Mouse (Mus musculus) mesoderm, embryonic 11.5 days (tissue): ENCODE measurements around the gene Lrrc31.

Source experiments
- DNase-seq: peaks from one replicate; pipeline ENCODE4 v3.0.0-alpha.2; 2012; ENCODE audit warnings: low read depth, low spot score

Gene Lrrc31

DNA sequence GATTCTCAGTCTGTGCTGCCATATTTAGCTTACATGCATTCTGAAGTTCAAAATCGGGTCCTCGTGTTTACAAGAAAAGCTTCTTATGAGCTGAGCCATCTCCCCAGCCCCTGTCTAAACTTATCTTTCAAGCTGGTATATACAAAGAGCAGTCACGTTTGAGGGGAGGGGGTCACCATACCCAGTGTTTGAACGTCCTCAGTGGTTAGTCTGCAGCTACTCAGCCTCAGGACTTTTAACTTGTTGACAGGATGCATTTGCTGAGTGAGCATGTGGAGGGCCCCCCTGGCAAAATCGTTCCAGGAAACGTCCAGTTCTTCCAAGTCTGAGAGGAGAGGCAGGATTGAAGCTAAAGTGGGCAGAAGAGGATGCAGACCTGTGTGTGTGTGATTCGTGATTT lies 8.7 kb downstream of the Lrrc31 start:
- DNase-seq, result no peak

DNA sequence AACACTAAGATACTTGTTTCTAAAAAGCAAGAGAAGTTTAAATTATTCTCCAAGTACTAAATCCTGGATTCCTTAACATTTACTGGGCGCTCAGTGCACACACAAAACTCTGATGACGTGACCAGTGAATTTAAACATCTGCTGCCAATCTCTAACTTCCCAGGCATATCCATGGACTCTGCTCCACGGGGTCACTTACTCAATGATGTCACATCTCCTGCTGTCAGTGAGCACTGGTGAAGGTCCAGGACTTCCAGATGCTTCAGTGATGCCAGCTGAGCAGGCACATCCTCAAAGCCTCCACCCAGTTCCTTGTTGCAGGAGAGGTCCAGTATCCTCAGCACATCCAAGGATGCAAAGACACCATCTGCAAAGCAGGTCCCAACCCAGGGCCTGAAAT lies 12.4 kb downstream of the Lrrc31 start:
- DNase-seq, result no peak

DNA sequence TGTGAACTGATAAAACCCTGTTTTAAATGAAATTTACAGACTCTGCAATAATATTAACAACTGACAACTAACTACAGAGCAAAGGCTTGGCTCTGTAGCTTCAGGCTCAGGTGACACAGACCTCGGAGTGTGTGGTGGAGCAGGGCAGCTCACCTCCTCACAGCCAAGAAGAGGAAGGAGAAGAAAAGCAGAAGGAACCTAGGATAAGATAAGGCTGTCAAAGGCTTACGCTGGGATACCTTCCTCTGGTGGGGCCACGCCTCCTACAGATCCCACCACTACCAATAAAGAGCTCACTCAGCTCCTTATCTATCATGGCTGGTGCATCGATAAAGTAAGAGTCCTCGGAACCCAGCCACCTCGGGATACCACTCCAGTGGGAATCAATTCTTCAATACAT lies 16.5 kb downstream of the Lrrc31 start:
- no peak for DNase-seq

DNA sequence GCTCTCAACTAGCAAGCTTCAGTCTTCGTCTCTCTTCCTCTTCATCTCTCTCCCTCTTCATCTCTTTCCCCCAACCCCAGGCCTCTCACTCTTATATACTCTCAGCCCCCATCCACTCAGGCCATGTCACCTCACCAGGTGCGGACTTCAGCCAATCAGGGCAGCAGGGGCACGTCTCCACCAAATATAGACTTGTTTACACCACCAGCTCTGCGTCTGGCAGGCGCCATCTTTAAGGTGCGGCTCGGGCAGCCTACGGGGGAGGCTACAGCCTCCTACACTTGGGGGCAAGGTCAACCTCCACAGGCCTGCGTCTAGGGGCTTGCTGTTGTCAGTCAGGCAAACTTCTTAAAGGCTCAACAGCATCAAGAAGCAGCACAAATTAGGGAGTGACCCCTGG lies 41.2 kb downstream of the Lrrc31 start:
- DNase-seq, result no peak

DNA sequence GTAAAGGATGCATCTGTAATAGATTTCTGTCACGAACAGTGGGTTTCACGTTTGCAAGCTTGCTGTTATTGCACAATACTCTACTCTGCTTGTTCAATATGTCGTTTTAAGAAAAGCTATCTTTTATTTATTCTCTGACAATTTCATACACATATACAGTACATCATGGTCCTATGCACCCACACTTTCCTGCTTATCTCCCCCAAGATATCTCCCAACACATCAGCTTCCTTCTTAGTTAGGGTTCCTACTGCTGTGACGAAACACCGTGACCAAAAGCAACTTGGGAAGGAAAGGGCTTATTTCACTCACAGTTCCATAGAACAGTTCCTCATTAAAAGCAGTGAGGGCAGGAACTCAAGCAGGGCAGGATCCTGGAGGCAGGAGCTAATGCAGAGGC lies 43.7 kb downstream of the Lrrc31 start:
- no peak for DNase-seq

DNA sequence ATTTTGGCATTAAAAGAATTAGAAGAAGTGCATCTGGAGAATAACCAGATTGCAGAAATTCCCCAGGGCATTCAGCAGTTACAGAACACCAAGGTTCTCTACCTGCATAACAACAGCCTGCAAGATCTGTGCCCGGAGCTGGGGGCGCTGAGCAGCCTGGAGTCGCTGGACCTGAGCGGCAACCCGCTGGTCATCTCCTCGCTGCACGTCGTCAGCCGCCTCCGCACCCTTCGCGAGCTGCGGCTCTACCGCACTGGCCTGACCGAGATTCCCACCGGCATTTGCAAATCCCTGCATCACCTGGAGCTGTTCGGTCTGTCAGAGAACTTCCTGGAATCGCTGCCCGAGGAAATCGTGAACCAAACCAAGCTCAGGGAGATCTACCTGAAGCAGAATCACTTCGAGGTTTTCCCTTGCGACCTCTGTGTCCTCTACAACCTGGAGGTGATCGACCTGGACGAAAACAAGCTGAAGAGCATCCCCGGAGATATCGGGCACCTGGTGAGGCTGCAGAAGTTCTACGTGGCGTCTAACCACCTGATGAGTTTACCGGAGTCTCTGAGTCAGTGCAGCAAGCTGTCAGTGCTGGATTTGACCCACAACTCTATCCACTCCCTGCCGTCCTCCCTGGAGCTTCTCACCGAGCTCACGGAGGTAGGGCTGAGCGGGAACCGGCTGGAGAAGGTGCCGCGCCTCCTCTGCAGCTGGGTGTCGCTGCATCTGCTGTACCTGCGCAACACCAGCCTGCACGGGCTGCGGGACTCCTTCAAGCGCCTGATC lies 49.4 kb downstream of the Lrrc31 start:
- DNase-seq, result peak; percentile 25

DNA sequence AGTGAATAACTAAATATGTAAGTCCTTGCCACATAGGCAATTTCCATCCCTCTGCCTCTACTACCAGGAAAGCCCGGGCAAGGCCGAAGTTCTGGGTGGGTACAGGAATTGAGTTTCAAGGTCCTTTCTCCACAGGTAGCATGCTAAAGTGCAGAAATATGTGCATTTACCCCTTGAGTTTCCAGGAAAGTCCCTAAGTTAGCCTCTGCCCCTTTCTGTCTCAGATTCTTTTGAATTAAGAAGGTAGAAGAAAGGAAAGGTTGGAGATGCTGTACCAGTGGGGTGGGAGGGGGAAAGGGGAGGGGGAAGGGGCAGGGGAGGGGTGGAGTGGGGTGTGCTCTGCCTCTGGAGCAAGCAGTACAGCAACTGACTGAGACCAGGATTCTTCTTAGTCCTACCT lies 51.2 kb downstream of the Lrrc31 start:
- no peak for DNase-seq

DNA sequence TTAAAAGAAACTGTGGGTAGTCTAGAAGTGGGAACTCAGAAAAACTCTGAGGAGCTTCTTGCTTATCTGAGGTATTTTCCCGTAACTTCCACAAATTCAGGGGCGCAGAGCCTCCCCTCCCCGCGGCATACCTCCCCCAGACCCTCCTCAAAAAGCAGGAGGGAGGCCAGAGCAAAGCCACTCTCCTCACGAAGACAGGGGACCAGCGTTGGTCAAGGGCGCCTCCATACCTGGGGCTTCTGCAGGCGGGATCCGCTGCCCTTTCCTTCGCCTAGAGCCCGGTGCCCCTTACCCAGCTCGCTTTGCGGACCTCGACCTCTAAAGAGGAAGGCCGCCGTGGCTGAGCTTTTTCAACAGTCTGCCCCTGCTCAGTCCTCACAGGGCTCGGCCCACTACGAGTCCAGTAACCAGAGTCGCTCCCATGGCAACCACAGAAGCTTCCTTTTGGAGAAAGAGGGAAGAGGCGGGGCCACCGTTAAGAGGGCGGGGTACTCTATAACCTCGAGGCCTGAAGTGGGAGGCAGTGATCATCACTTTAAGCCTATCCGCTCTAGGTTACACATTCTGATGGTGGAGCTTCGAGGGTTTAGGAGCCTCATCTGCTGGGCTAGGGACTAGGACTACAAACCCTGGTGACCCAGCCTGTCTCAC lies 52.1 kb downstream of the Lrrc31 start, which contains the start of gene Lrrc34:
Gene Lrrc34, minus strand, starts transcription at position 430 of the 651 bp plus-strand sequence.
- DNase-seq, result peak; percentile 80

DNA sequence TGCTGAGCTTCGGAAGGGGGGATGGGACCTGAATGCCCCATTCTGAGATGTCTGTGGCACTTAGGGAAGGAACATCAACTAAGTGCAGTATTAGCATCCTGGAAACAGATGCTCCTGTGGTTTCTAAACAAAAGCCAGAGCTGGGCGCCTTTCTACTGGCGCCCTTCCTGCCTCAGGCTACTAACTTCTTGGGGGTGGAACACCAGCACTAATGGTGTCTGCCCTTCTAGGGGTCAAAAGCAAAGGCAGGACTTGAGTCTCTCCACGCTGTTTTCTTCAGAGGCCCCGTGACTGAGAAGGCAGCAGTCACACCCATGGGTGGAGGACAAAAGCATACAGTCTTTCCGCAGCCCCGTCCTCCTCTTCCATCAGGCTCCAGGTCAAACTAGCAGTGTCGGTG lies 52.9 kb downstream of the Lrrc31 start:
- DNase-seq, result no peak

DNA sequence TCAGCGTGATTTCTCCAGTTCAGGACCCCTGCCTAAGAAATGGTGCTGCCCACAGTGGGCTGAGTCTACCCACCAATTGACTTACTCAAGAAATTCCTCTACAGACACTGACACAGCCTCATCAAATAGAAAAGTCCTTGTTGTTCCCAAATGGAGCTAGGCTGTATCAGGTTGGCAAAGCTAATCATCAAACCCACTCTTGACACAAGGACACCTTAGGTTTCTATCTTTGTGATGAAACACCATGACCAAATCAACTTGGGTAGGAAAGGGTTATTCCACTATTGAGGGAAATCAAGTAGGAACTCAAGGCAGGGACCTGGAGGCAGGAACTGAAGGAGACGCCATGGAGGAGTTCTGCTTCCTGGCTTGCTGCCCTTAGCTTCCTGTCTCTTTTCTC lies 55.4 kb downstream of the Lrrc31 start, which contains the start of gene Lrriq4:
Gene Lrriq4, plus strand, starts transcription at position 301 of the 400 bp plus-strand sequence.
- DNase-seq, result no peak

DNA sequence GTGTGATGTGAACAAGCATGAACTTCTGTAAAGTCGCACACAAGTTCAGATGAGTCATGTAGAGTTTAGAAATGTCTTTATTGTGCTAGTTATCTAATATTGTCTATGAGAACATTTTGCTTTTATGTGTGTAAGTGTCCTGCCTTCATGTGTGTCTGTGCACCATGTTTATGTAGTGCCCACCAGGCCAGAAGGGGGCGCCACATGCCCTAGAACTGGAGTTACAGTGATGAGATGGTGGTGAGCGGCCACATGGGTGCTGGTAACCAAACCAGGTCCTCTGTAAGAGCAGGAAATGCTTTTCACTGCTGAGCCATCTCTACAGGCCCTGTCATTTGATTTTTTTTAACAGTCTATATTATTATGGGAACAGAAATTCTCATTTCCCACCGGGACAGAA lies 64.0 kb downstream of the Lrrc31 start:
- DNase-seq, result no peak

DNA sequence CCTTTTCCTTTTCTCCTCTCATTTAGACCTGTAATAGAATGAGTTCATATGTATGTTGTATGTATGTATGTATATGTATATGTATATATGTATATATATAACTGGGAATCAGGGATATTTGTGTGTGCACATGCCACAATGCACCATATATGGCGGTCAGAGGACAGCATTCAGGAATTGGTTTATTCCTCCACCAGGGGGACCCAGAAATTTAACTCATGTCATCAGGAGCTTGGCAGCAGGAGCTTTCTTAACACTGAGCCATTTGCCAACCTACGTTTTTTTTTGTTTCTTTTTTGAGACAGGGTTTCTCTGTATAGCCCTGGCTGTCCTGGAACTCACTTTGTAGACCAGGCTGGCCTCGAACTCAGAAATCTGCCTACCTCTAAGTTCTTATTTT lies 66.0 kb downstream of the Lrrc31 start:
- no peak for DNase-seq
